Mouse (Mus musculus) spleen, postnatal 36 days (tissue): ENCODE data around the gene Camsap1.

ENCODE experiments used
- DNase-seq, 2 experiments: peaks; one replicate each; pipeline ENCODE4 v3.0.0; 2022; ENCODE audit warnings: low spot score in 2 of 2, mixed read lengths in 1 of 2

Camsap1 gene

GRCm38 (mm10) chr2:25884756-25885155 lies 98.3 kb downstream of the Camsap1 start:
- no peak for DNase-seq

- DNase-seq: no peak
These were observed 100.8 kb downstream of the Camsap1 start for GRCm38 (mm10) chr2:25882276-25882675.

- no peak for DNase-seq
These were observed 104.0 kb downstream of the Camsap1 start for GRCm38 (mm10) chr2:25879061-25879460.

GRCm38 (mm10) chr2:25878516-25878915 lies 104.6 kb downstream of the Camsap1 start:
- DNase-seq: no peak

- no peak for DNase-seq
These were observed 105.3 kb downstream of the Camsap1 start for GRCm38 (mm10) chr2:25877736-25878268.

DNA sequence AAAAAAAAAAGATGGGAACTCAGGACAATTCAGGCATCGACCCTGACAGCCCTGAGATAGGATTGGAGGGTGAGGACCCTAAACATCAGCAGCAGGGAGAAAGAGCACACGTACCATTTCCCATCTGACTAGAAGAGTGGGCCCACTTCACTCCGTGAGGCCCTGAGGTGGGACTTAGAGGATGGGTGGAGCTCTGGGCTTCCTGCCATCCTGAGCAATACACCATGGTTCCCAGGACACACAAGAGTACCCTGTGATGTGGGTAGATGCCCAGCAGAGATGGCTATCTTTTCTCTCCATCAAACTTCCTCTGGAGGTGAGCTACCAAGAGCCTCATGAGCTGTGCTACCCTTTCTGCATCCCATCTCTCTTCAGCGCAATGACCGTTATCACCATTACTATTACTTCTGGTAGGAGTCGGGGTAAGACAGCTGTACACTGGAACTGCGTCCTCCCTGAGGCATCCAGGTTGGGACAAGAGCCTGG lies 105.8 kb downstream of the Camsap1 start:
- DNase-seq: no peak
